Mouse (Mus musculus): Measurements from ENCODE around the gene Ceacam20. TPM values are rescaled to one million over a fixed set of nuclear protein-coding genes. Genes with fewer than 3 reads are reported as not detected.
A peak's percentile ranks its signal among the peaks of the same experiment; 100 is the strongest.
"Not testable (repeated sequence)": the region's sequence is repeated elsewhere in the genome, so short reads cannot be mapped to it uniquely, and the experiment has no call there.

Gene Ceacam20
- total RNA-seq, 2 experiments from 2014 or later = not detected

DNA sequence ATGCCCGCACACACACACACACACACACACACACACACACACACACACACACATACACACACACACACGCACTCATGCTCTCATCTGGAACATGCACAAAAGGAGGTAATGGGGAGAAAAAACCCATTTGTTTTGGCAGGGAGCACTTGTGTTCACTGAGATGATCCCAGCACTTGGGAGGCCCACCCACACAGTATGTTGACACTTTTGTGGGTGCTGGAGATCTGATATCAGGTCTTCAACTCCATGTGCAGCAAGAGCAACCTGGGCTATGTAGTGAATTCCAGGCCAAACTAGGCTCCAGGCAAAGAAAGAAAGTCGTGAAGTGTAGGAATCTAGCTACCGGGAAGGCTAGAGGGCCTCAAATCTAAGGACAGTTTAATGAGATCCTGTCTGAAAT is 9.4 kb upstream of the Ceacam20 start:
- DNase-seq (ENCODE audit: low spot score in 2 of 2) = no peak
- TF ChIP-seq CTCF (conservative IDR thresholded peaks at IDR 0.05) = no peak
- H3K27ac ChIP-seq = no peak overlapping the region

DNA sequence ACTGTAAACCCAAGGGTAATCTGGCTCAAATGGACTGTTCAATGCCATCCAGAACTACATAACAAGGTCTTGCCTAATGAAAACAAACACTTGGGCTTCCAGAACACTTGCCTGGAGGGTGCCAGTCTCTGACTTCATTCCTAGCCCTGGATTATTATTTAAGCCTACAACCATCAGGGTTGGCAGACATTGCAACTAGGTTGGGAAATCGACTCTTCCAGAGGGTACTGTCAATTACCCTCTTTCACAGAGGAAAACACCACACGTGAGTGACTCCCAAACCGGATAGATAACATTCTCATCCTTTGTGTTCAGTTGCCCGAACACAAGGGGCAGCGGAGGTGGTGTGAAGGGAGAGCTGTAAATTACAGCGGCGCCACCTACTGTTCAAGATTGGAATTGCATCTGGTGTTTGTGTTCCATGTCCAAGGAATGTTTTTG is 8.9 kb upstream of the Ceacam20 start:
- Histone ChIP-seq H3K27ac (no peak overlapping the region), H3K4me3 (no peak overlapping the region)
- TF ChIP-seq CTCF (conservative IDR thresholded peaks at IDR 0.05) = peak; percentile 87
- DNase-seq (ENCODE audit: low spot score in 2 of 2) = peak; percentile 85 to 92

More for the DNA sequence above, 9.4 kb upstream of the Ceacam20 start:
- H3K4me3 ChIP-seq = no peak overlapping the region

DNA sequence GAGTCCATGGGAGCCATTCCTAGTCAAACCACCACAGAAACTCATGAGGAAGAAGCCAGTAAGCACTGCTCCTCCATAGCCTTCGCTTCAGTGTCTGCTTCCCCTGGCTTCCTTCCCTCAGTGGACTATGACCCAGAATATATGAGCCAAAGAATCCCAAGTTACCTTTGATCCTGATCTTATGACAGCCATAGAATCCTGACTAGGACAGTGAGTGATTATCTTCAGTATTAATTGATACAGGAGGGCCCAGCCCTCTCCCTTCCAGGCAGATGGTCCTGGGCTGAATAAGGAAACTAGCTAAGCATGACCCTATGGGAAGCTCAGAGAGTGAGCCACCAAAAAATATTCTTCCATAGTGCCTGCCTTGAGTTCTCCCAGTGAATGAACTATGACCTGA is 2.8 kb upstream of the Ceacam20 start:
- no peak overlapping the region for H3K27ac ChIP-seq
- TF ChIP-seq CTCF (conservative IDR thresholded peaks at IDR 0.05) = no peak
- no peak overlapping the region for H3K4me3 ChIP-seq
- no peak for DNase-seq (ENCODE audit: low spot score in 2 of 2)

DNA sequence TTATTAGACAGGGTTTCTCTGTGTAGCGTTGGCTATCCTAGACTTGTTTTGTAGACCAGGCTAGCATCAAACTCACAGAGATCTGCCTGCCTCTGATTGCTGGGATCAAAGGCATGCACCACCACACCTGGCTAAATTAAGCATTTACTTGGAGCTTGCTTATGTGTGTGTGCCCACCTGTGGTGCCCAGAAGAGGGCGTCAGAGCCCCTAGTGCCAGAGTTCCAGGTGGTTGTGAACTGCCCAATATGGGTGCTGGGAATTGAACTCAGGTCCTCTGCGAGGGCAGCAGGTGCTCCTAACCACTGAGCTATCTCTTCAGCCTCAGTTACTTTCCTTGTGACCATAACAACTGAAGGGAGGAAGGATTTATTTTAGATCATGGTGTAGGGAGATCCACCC is 3.9 kb downstream of the Ceacam20 start:
- TF ChIP-seq CTCF (conservative IDR thresholded peaks at IDR 0.05) = no peak

DNA sequence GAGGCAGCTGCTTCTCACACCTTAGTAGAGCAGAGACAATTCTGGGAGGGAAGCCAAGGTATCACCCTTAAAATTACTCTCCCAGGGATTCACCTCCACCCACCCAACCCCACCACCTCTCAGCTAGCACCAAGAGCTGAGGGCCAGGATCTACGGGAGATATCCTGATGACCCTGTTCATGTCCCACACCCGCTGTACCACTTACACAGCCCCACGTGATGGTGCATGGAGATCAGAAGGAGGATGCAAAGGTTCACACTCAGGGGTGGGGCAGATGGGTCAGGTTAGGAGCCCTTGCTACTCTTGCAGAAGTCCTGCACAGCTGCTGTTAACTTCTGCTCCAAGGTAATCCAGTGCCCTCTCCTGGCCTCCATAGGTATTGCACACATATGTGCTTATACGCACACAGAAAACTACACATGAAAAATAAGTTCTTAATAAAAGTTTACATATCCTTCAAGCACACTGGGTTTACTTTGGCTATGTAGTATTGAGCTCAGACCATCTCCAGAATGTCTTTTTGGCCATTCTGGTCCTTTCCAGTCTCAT is 4.4 kb downstream of the Ceacam20 start:
- Histone ChIP-seq H3K27ac (no peak overlapping the region), H3K4me3 (no peak overlapping the region)
- TF ChIP-seq CTCF (conservative IDR thresholded peaks at IDR 0.05) = no peak; the same call in 1 of the 2 replicates
- no peak for DNase-seq (ENCODE audit: low spot score in 2 of 2)

More for the DNA sequence above, 3.9 kb downstream of the Ceacam20 start:
- Histone ChIP-seq H3K27ac (no peak overlapping the region), H3K4me3 (no peak overlapping the region)
- DNase-seq (ENCODE audit: low spot score in 2 of 2) = no peak

DNA sequence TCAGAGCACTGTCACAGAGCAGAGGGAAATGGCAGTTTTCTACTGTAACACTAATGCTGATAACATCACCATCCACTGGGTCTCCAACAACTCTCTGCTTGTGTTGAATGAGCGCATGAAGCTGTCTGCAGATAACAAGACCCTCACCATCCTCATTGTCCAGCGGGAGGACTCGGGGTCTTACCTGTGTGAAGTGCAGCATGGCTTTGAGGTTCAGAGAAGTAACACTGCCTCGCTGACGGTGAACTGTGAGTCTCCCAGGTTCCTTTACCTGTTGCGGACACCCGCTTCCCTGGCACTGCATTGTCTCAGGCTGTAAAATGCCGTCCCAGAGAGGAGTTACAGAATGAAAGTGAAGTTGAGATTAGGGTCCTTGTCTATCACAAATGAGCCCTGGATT is 5.0 kb downstream of the Ceacam20 start:
- Histone ChIP-seq H3K4me3 (no peak overlapping the region), H3K27ac (no peak overlapping the region)
- TF ChIP-seq CTCF (conservative IDR thresholded peaks at IDR 0.05) = no peak
- no peak for DNase-seq (ENCODE audit: low spot score in 2 of 2)

DNA sequence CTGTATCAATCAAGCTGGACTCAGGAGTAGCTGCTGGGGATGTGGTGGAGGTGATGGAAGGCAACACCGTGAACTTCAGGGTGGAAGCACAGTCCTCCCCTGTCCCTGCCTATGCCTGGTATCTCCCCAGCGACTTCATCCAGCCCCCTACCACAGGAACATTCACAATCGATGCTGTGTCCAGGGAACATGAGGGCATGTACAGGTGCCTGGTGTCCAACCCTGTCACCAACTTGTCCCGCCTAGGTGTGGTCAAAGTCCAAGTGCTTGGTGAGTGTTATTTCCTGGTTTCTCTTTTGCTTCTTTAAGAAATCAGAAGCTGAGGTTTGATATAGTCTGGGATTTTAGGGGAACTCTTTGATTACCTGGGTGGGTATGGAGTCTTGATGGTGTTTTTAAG is 6.3 kb downstream of the Ceacam20 start:
- H3K4me3 ChIP-seq = no peak overlapping the region
- no peak overlapping the region for H3K27ac ChIP-seq
- no peak for TF ChIP-seq CTCF (conservative IDR thresholded peaks at IDR 0.05)
- DNase-seq (ENCODE audit: low spot score in 2 of 2) = no peak

DNA sequence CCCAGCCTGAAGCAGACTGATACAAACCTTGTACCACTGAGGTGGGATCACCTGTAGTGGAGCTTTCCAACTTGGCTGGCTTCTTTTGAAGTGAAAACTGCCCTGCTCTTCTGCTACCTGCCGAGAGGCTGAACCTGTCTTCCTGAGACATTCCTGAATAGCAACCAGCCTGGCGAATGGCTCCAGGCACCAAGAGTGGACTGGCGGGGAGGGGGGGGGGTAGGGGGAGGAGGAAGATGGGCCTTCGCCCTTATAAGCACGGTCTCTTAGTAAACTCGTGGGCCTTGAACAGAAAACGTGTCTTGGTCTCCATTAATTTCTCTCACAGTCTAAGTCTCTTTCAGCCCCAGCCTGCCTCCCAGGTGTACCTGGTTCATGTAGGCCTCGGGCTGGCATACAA is 26.0 kb downstream of the Ceacam20 start, which contains the start of gene Nlrp9b:
Gene Nlrp9b (plus strand): TSS at position 301 of the 400 bp plus-strand sequence.
- H3K27ac ChIP-seq; DNase-seq (ENCODE audit: low spot score in 2 of 2); H3K4me3 ChIP-seq: not testable (repeated sequence)

DNA sequence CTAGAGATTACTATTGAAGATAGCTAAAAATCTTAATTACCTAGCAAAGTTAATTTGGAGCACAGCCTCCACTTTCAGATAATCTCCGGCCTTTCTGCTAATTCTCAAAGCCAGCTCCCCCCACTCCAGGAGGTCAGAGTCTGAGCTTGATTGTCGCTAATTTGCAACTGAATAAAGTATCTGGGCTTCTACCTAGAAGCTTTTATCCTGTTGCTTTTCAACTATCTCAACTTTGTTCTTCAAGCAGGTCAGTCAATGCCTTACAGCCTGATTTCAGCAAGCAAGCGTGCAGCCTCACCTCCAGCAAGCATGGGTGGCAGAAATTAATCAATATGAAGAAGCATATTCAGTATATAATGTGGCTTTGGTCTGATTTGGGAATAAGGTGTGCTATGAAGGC is 31.5 kb downstream of the Ceacam20 start:
- not testable (repeated sequence) for H3K27ac ChIP-seq; DNase-seq (ENCODE audit: low spot score in 2 of 2)

DNA sequence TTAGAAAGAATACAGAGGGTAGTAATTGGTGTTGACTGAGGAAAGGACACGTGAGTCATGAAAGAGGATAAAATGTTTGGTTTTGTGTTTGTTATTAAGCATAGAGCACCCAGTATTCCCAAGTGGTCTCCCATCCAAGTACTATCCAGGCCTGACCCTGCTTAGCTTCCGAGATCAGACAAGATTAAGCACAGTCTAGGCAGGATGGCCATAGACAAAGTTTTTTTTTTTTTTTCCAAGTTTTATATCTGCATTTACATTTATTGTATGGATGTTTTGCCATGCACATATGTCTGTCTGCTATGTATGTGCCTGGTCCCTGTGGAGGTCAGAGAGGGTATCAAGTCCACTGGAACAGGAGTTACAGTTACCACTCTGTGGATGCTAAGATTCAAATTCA is 44.8 kb downstream of the Ceacam20 start:
- TF ChIP-seq CTCF (conservative IDR thresholded peaks at IDR 0.05) = no peak
- no peak overlapping the region for H3K4me3 ChIP-seq
- no peak overlapping the region for H3K27ac ChIP-seq
- DNase-seq (ENCODE audit: low spot score in 2 of 2) = no peak

More for the DNA sequence above, 31.5 kb downstream of the Ceacam20 start:
- not testable (repeated sequence) for H3K4me3 ChIP-seq

Other genes starting within 250 kb of the Ceacam20 start
- gene Tomm40, start 250.0 kb upstream of the Ceacam20 start, total RNA-seq (2021) = 100 to 1,000 TPM; 110 TPM
- gene Nectin2, start 214.9 kb upstream of the Ceacam20 start, total RNA-seq (2021) = 1 to 10 TPM; 4.5 to 5.9 TPM
- 10 to 100 TPM in 1 of 2 experiments, 1 to 10 TPM in 1; 9.2 to 14.8 TPM for gene Bcam, start 194.4 kb upstream of the Ceacam20 start, total RNA-seq (2021)
- not detected for gene Cblc, start 168.6 kb upstream of the Ceacam20 start, total RNA-seq (2021)
- gene Bcl3, start 142.6 kb upstream of the Ceacam20 start, total RNA-seq (2021) = under 1 TPM; 0.46 to 0.83 TPM
- gene Gm19345, start 113.4 kb upstream of the Ceacam20 start, total RNA-seq (2021) = 1 to 10 TPM in 1 of 2 experiments, under 1 TPM in 1; 0.86 to 1.6 TPM
- not detected for gene Ceacam16, start 104.1 kb upstream of the Ceacam20 start, total RNA-seq (2021)
- not detected for gene Ceacam19, start 77.4 kb upstream of the Ceacam20 start, total RNA-seq (2021)
- gene Pvr, start 44.3 kb upstream of the Ceacam20 start, total RNA-seq (2021) = 10 to 100 TPM; 13.6 to 16.3 TPM
- gene Igsf23, start 14.7 kb upstream of the Ceacam20 start, total RNA-seq (2021) = not detected
- not detected for gene Nlrp9b, start 26.1 kb downstream of the Ceacam20 start, total RNA-seq (2021)
- gene Vmn1r91, start 134.3 kb downstream of the Ceacam20 start, total RNA-seq (2021) = not detected
- gene Gm16442, start 157.2 kb downstream of the Ceacam20 start, total RNA-seq (2021) = not detected
- not detected for gene Vmn1r93, start 173.7 kb downstream of the Ceacam20 start, total RNA-seq (2021)
- gene Vmn1r94, start 203.0 kb downstream of the Ceacam20 start, total RNA-seq (2021) = not detected
- gene Vmn1r95, start 228.3 kb downstream of the Ceacam20 start, total RNA-seq (2021) = not detected
- gene Gm6164, start 240.2 kb downstream of the Ceacam20 start, total RNA-seq (2021) = not detected